Mouse (Mus musculus): ENCODE measurements around the gene Flt4.
"Not testable (repeated sequence)": the region's sequence is repeated elsewhere in the genome, so short reads cannot be mapped to it uniquely, and the experiment has no call there.

DNA sequence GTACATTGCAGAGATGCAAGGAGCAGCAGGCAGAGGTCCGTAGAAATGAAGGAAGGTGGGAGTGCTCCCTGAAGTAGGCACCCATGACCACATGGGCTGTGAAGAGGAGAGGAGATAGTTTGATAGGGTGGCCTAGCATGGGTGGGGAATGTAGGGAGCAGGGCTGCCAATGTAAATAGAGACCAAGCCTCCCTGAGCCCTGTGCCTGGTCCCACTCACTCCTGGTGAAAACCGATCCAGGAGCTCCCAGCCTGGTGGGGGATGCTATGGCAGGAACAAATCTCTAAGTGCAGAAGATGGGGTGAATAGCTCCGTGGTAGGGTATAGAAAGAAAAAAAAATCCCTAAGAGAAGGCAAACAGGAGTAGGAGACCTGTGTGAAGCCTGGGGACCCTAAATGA, 2.3 kb downstream of the Flt4 start:
- not testable (repeated sequence) for TF ChIP-seq CTCF (IDR thresholded peaks at IDR 0.05; ENCODE audit: insufficient read depth, low read length); POLR2A (IDR thresholded peaks at IDR 0.05; ENCODE audit: borderline replicate concordance, extremely low read depth, low read depth, low read length)
